Mouse (Mus musculus): ENCODE data around the gene Ppp1r27. TPM values are rescaled to one million over a fixed set of nuclear protein-coding genes. Genes with fewer than 3 reads are reported as not detected.

Gene Ppp1r27
- polyA plus RNA-seq, 2 experiments from 2014 or later, result not detected

- no peak for ATAC-seq
These were observed 38.0 kb downstream of the Ppp1r27 start for GRCm38 (mm10) chr11:120512790-120513453.

GRCm38 (mm10) chr11:120510375-120511030 lies 40.4 kb downstream of the Ppp1r27 start:
- peak; percentile 49 for ATAC-seq

GRCm38 (mm10) chr11:120509940-120510339 lies 41.0 kb downstream of the Ppp1r27 start:
- no peak for ATAC-seq

GRCm38 (mm10) chr11:120508290-120508870 lies 42.6 kb downstream of the Ppp1r27 start:
- ATAC-seq, result no peak

GRCm38 (mm10) chr11:120507611-120508289 lies 43.2 kb downstream of the Ppp1r27 start:
- no peak for ATAC-seq

- ATAC-seq, result no peak
These were observed 44.0 kb downstream of the Ppp1r27 start for GRCm38 (mm10) chr11:120506899-120507298.

- ATAC-seq, result no peak
These were observed 45.3 kb downstream of the Ppp1r27 start for GRCm38 (mm10) chr11:120505661-120506060.

GRCm38 (mm10) chr11:120501701-120502100 lies 49.2 kb downstream of the Ppp1r27 start:
- ATAC-seq, result no peak

GRCm38 (mm10) chr11:120501018-120501417 lies 49.9 kb downstream of the Ppp1r27 start:
- ATAC-seq, result no peak

GRCm38 (mm10) chr11:120500357-120500756 lies 50.6 kb downstream of the Ppp1r27 start:
- ATAC-seq, result no peak

Other genes with a start within 250 kb of the Ppp1r27 start
- gene Actg1, start 202.6 kb downstream of the Ppp1r27 start, polyA plus RNA-seq (2017; shearing (Covaris generic)), result 1,000 to 10,000 TPM; 2,387 to 3,192 TPM
- gene Fscn2, start 189.6 kb downstream of the Ppp1r27 start, polyA plus RNA-seq (2017; shearing (Covaris generic)), result under 1 TPM; 0.67 to 0.99 TPM
- gene Faap100, start 172.4 kb downstream of the Ppp1r27 start, polyA plus RNA-seq (2017; shearing (Covaris generic)), result 10 to 100 TPM; 17.8 to 27.0 TPM
- gene Nploc4, start 113.4 kb downstream of the Ppp1r27 start, polyA plus RNA-seq (2017; shearing (Covaris generic)), result 10 to 100 TPM in 1 of 2 experiments, 1 to 10 TPM in 1; 9.5 to 11.0 TPM
- not detected for gene Tspan10, start 108.5 kb downstream of the Ppp1r27 start, polyA plus RNA-seq (2017; shearing (Covaris generic))
- gene Pde6g, start 97.6 kb downstream of the Ppp1r27 start, polyA plus RNA-seq (2017; shearing (Covaris generic)), result under 1 TPM in 1 of 2 experiments, not detected in 1; 0.83 TPM
- 1 to 10 TPM; 3.5 to 4.6 TPM for gene Oxld1, start 93.1 kb downstream of the Ppp1r27 start, polyA plus RNA-seq (2017; shearing (Covaris generic))
- gene Ccdc137, start 93.0 kb downstream of the Ppp1r27 start, polyA plus RNA-seq (2017; shearing (Covaris generic)), result 10 to 100 TPM; 19.8 to 27.7 TPM
- gene Arl16, start 83.5 kb downstream of the Ppp1r27 start, polyA plus RNA-seq (2017; shearing (Covaris generic)), result 10 to 100 TPM; 34.8 to 44.8 TPM
- gene Mrpl12, start 66.5 kb downstream of the Ppp1r27 start, polyA plus RNA-seq (2017; shearing (Covaris generic)), result 10 to 100 TPM; 67.0 to 68.0 TPM
- 10 to 100 TPM; 11.0 to 14.3 TPM for gene Slc25a10, start 59.3 kb downstream of the Ppp1r27 start, polyA plus RNA-seq (2017; shearing (Covaris generic))
- not detected for gene Gcgr, start 20.4 kb downstream of the Ppp1r27 start, polyA plus RNA-seq (2017; shearing (Covaris generic))
- gene Mcrip1, start 1.4 kb downstream of the Ppp1r27 start, polyA plus RNA-seq (2017; shearing (Covaris generic)), result 100 to 1,000 TPM; 114 to 126 TPM
- gene P4hb, start 22.1 kb upstream of the Ppp1r27 start, polyA plus RNA-seq (2017; shearing (Covaris generic)), result 100 to 1,000 TPM; 162 to 169 TPM
- gene Arhgdia, start 30.5 kb upstream of the Ppp1r27 start, polyA plus RNA-seq (2017; shearing (Covaris generic)), result 100 to 1,000 TPM; 554 to 866 TPM
- gene Alyref, start 47.2 kb upstream of the Ppp1r27 start, polyA plus RNA-seq (2017; shearing (Covaris generic)), result 10 to 100 TPM in 1 of 2 experiments, 1 to 10 TPM in 1; 8.5 to 42.6 TPM
- 100 to 1,000 TPM; 122 to 134 TPM for gene Anapc11, start 47.3 kb upstream of the Ppp1r27 start, polyA plus RNA-seq (2017; shearing (Covaris generic))
- not detected for gene Npb, start 57.3 kb upstream of the Ppp1r27 start, polyA plus RNA-seq (2017; shearing (Covaris generic))
- gene Pcyt2, start 66.8 kb upstream of the Ppp1r27 start, polyA plus RNA-seq (2017; shearing (Covaris generic)), result 100 to 1,000 TPM; 101 to 179 TPM
- gene Sirt7, start 74.1 kb upstream of the Ppp1r27 start, polyA plus RNA-seq (2017; shearing (Covaris generic)), result 10 to 100 TPM; 66.4 to 66.7 TPM
- 10 to 100 TPM; 11.3 to 16.0 TPM for gene Mafg, start 82.5 kb upstream of the Ppp1r27 start, polyA plus RNA-seq (2017; shearing (Covaris generic))
- gene Pycr1, start 92.6 kb upstream of the Ppp1r27 start, polyA plus RNA-seq (2017; shearing (Covaris generic)), result 1 to 10 TPM; 1.5 to 1.8 TPM
- gene Myadml2, start 97.0 kb upstream of the Ppp1r27 start, polyA plus RNA-seq (2017; shearing (Covaris generic)), result not detected
- gene Notum, start 110.0 kb upstream of the Ppp1r27 start, polyA plus RNA-seq (2017; shearing (Covaris generic)), result not detected
- gene Aspscr1, start 121.8 kb upstream of the Ppp1r27 start, polyA plus RNA-seq (2017; shearing (Covaris generic)), result 100 to 1,000 TPM in 1 of 2 experiments, 10 to 100 TPM in 1; 82.3 to 134 TPM
- gene Cenpx, start 162.6 kb upstream of the Ppp1r27 start, polyA plus RNA-seq (2017; shearing (Covaris generic)), result 100 to 1,000 TPM; 152 to 156 TPM
- gene Lrrc45, start 162.8 kb upstream of the Ppp1r27 start, polyA plus RNA-seq (2017; shearing (Covaris generic)), result 10 to 100 TPM; 26.8 to 34.4 TPM
- gene Rac3, start 170.3 kb upstream of the Ppp1r27 start, polyA plus RNA-seq (2017; shearing (Covaris generic)), result not detected
- 10 to 100 TPM; 15.1 to 17.4 TPM for gene Dcxr, start 176.1 kb upstream of the Ppp1r27 start, polyA plus RNA-seq (2017; shearing (Covaris generic))
- gene Cbr2, start 181.0 kb upstream of the Ppp1r27 start, polyA plus RNA-seq (2017; shearing (Covaris generic)), result not detected
- 10 to 100 TPM in 1 of 2 experiments, 1 to 10 TPM in 1; 3.6 to 24.6 TPM for gene Hmga1b, start 211.7 kb upstream of the Ppp1r27 start, polyA plus RNA-seq (2017; shearing (Covaris generic))
- gene Rfng, start 233.1 kb upstream of the Ppp1r27 start, polyA plus RNA-seq (2017; shearing (Covaris generic)), result 1 to 10 TPM; 2.8 to 4.1 TPM
- 100 to 1,000 TPM; 126 to 160 TPM for gene Gps1, start 233.1 kb upstream of the Ppp1r27 start, polyA plus RNA-seq (2017; shearing (Covaris generic))
- 10 to 100 TPM; 31.4 to 35.3 TPM for gene Dus1l, start 245.3 kb upstream of the Ppp1r27 start, polyA plus RNA-seq (2017; shearing (Covaris generic))

Data from CD4-positive, CD25-positive, alpha-beta regulatory T cell, adult 4 months (primary cell).